Mouse (Mus musculus) gonadal fat pad, adult 2 months (tissue): ENCODE results near the gene Ttc28. TPM values are rescaled to one million over a fixed set of nuclear protein-coding genes. Genes with fewer than 3 reads are reported as not detected.

ENCODE experiments used
- DNase-seq: peaks from one replicate; pipeline ENCODE4 v3.0.0-alpha.2; 2012; ENCODE audit warnings: low read depth
- polyA plus RNA-seq: library from polyadenylated mRNA; depleted of rRNA; stranded (reverse); fragments of >200 nt; gene quantifications from 2 replicates; pipeline ENCODE4 v1.2.3, GENCODE M21; 2012

Ttc28 gene
- polyA plus RNA-seq, 1 experiment: 10.1 TPM

- DNase-seq: no peak
These were observed 248.2 kb downstream of the Ttc28 start for GRCm38 (mm10) chr5:111127786-111128185.

DNA sequence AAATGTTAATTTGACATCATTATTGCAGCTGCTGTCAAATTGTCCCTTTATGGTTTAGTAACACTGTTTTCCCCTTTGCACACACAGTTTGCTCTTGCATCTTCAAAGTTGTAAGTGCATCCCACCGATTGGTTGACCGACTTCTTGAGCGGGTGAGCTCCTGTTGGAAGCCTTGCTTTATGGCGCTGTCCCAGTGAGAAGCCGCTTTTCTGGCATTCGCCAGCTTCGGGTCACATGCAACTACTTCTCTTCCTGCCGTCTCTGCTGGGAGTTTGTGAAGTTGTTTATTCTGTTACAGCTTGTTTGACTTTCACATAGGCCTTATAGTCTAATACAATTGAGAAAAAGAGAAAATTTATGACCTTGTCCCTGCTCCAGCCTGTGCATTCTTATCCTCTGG, 250.5 kb downstream of the Ttc28 start:
- no peak for DNase-seq

DNA sequence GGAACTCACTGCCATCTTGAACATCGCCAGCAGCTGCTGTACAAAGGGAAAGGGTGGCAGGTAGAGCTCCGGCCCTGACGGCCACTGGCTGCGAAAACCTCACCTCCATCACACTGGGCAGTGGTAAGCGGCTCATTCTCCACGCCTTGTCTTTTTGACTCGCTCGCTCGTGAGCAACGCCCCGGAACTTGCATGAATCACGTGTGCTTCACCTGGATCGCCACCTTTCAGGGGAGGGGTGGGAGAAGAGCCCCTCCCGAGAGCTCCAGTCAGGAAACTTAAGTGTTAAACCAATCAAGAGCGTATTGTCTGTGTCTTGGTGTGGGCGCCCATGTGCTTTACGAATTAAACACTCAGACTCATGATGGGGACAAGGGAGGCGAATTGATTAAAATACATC, 252.0 kb downstream of the Ttc28 start:
- no peak for DNase-seq

DNA sequence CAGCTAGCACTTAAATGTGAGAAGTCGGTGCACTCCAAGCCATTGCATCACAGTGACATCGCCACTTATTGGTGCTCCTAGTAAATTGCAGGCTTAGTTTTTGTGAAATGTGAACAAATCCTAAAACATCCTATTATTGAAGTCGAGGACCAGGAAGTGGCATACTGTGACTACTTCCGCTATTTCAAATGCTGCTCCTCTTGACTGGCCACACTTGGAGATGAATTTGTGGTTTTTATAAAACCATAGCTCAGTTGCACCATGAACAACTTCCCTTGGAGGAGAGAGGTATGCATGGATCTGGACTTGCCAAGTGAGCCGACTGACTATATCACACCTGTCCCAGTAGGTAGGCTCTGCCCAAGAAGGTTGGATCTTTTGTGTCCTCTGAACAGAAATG, 253.5 kb downstream of the Ttc28 start:
- DNase-seq: no peak

- DNase-seq: no peak
These were observed 254.2 kb downstream of the Ttc28 start for GRCm38 (mm10) chr5:111133754-111134153.

- DNase-seq: no peak
These were observed 257.7 kb downstream of the Ttc28 start for GRCm38 (mm10) chr5:111137283-111137682.

- no peak for DNase-seq
These were observed 258.1 kb downstream of the Ttc28 start for GRCm38 (mm10) chr5:111137742-111138141.

DNA sequence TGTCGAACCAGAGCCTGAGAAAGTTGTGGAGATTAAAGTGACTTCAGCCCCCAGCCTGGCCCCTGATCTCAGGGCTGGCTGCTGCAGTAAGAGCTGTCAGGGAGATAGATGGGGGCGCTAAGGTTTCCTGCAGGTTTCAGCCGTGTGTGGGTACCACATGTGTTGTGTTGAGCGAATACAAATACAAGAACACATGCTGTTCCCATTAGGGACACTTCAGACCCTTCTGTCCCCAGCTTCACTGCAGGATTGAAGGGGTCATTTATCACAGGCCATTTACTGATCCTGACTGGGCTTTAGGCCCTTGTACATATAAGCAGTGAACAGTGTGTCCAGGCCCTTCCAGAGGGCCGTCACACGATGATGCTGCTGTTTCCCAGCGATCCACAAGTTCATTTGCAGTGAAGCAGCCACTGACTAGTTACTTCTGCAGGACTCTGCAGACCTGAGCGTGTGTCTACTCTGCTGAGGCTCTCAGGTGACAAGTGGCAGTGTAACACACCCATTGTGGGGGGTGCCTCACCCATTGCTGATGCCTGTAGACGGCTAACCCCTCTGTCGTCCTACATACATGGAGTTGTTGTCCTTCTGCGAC, 258.7 kb downstream of the Ttc28 start:
- DNase-seq: no peak

GRCm38 (mm10) chr5:111138927-111139565, 259.4 kb downstream of the Ttc28 start:
- DNase-seq: no peak

GRCm38 (mm10) chr5:111139622-111140021, 260.0 kb downstream of the Ttc28 start:
- no peak for DNase-seq

GRCm38 (mm10) chr5:111141139-111141885, 261.7 kb downstream of the Ttc28 start:
- DNase-seq: no peak

- no peak for DNase-seq
These were observed 263.2 kb downstream of the Ttc28 start for GRCm38 (mm10) chr5:111142837-111143236.

DNA sequence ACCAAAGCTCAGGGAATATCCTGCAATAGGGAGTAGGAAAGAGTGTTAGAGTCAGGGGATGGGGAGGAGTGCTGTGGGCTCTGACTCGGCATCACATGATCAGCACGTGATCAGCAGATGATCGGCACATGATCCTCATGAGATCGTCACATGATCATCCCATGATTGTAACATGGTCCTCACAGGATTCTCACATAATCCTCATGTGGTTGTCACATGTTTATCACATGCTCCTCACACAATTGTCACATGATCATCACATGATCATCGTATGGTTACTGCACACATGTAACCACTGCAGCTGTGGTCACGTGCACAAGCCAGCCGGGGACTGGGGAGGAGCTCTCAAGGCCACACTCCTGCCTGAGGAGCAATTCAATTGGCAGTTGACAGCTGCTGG, 264.8 kb downstream of the Ttc28 start:
- DNase-seq: no peak

GRCm38 (mm10) chr5:111150581-111150980, 271.0 kb downstream of the Ttc28 start:
- no peak for DNase-seq

GRCm38 (mm10) chr5:111151882-111152759, 272.5 kb downstream of the Ttc28 start:
- no peak for DNase-seq

GRCm38 (mm10) chr5:111154586-111154985, 275.0 kb downstream of the Ttc28 start:
- no peak for DNase-seq

DNA sequence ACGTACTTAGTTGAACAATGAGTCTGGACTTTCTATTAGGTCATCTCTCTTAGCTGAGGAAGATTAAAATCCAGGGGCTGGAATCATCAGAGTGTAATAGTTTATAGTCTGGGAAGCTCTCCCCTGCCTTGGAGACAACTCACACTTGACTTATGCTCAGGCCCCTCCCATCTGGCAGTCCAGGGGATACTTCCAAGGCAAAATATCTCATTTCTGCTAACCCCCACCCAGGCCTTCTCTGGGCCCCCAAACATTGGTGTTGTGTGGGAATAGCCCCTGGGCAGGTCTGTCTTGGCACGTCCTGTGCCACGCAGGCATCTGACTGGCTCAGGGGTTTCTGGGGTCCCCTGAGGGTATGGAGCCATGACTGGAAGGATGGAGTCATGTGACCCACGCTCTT, 275.7 kb downstream of the Ttc28 start:
- no peak for DNase-seq

DNA sequence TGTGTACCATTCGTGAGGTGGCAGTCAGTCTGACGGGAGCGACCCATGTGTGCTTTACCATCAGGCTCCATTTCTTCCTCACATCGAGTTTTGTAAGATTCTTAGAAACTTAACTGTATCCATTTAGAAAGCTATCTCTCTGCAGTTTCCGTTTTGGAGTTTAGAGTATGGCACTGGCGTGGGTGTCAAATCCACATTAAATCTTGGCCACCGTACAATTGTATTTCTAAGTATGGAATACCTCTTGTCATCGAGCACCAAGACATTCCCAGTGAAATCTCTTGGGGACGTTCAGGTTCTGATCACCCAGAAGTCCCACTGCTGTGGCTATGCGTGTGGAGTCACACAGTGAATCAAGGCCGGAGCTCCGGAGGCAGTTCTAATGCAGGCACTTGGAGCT, 276.3 kb downstream of the Ttc28 start:
- DNase-seq: no peak

- DNase-seq: no peak
These were observed 278.7 kb downstream of the Ttc28 start for GRCm38 (mm10) chr5:111158266-111158665.

DNA sequence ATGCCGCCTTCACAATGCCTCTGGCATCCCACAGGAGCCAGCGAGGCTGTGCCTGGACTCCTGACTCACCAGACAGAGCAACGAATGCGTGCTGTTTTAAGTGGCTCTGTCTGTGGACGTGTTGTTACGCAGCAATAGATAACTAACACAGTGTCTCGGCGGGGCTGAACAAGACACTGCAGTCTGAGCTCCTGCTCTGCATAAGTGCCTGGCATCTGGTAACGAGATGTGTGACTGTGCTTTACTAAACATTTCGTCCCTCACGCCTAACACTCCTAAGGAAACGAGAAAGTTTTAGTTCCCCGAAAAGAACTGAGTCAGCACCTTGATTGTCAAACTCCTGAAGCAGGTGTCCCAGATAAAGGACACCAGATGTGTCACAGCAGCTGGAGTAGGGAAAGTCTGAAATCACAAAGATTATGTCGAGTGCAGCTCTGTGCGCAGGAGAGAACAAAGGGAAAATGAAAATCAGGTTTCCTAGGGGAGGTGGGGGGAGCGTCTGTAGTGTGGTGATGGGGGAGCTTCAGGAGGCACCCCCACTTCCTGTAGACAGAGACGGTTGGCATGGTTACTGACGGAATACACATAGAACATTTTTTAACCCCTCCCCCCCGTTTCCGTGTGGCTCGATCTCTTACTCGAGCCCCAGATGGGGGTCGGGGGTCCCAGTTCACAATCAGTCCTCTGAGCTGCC, 280.2 kb downstream of the Ttc28 start:
- no peak for DNase-seq

- no peak for DNase-seq
These were observed 281.7 kb downstream of the Ttc28 start for GRCm38 (mm10) chr5:111161146-111161930.
